Mouse (Mus musculus): Measurements from ENCODE around the gene Poldip3.
"Not testable (repeated sequence)": the region's sequence is repeated elsewhere in the genome, so short reads cannot be mapped to it uniquely, and the experiment has no call there.

Poldip3 gene

GRCm38 (mm10) chr15:83129530-83130231, 19.5 kb downstream of the Poldip3 start:
- DNase-seq (ENCODE audit: low spot score in 2 of 2), result no peak

GRCm38 (mm10) chr15:83127037-83127436, 22.1 kb downstream of the Poldip3 start:
- not testable (repeated sequence) for DNase-seq (ENCODE audit: low spot score in 2 of 2)

- no peak for DNase-seq (ENCODE audit: low spot score in 2 of 2)
These were observed 22.6 kb downstream of the Poldip3 start for GRCm38 (mm10) chr15:83126582-83126981.

DNA sequence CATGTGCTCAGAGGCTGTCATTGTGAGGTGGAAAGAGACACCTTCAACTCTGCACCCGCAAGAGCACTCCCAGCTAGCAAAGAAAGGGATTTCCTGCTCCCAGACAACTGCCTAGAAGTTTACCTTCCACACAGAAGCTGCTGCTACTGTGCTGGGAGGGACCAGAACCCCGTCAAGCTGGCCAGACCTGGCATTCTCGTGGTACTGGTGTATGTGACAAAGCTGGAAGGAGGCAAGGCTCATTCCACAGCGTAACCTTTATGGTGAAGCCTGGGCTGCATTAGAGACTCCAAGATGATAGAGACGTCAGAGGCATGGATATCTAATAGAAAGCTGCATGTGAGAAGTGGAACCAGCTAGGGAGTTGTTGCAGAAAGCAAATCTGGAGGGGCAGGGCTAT, 24.6 kb downstream of the Poldip3 start:
- DNase-seq (ENCODE audit: low spot score in 2 of 2), result no peak

DNA sequence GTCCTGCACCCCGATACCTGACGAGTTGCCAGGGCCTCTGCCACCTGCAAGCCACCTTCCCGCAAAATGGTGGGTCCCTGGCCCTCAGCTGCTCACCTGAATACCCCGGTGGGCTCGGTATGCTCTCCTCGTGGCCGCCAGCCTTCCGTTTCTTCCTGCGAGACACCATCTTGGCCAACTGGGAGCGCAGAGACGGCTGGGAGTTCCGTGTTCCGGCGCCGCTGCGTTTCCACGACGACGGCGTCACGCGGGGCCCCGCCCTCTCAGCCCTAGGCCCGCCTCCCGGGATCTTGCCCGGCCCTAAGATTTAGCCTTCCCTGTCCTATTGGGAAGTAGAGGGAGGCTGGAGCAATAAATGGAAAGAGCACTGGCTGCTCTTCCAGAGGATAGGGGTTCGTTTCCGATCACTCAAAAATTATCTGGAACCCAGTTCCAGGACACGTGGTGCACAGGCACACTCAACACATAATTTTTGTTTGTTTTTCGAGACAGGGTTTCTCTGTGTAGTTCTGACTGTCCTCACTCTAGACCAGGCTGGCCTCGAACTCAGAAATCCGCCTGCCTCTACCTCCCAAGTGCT, 26.5 kb downstream of the Poldip3 start, which contains the start of gene Rrp7a:
Gene Rrp7a, minus strand, starts transcription at position 236 of the 580 bp plus-strand sequence.
- DNase-seq (ENCODE audit: low spot score in 2 of 2), result peak; percentile 83

- DNase-seq (ENCODE audit: low spot score in 2 of 2), result peak; percentile 13 to 31
These were observed 27.2 kb downstream of the Poldip3 start for GRCm38 (mm10) chr15:83121709-83122565.

- DNase-seq (ENCODE audit: low spot score in 2 of 2), result no peak
These were observed 30.8 kb downstream of the Poldip3 start for GRCm38 (mm10) chr15:83118360-83118759.

- DNase-seq (ENCODE audit: low spot score in 2 of 2), result no peak
These were observed 34.1 kb downstream of the Poldip3 start for GRCm38 (mm10) chr15:83115071-83115470.

- DNase-seq (ENCODE audit: low spot score in 2 of 2), result no peak
These were observed 35.1 kb downstream of the Poldip3 start for GRCm38 (mm10) chr15:83114106-83114505.

GRCm38 (mm10) chr15:83112898-83113297, 36.3 kb downstream of the Poldip3 start:
- DNase-seq (ENCODE audit: low spot score in 2 of 2), result peak; percentile 34

GRCm38 (mm10) chr15:83111874-83112273, 37.3 kb downstream of the Poldip3 start:
- DNase-seq (ENCODE audit: low spot score in 2 of 2), result no peak

DNA sequence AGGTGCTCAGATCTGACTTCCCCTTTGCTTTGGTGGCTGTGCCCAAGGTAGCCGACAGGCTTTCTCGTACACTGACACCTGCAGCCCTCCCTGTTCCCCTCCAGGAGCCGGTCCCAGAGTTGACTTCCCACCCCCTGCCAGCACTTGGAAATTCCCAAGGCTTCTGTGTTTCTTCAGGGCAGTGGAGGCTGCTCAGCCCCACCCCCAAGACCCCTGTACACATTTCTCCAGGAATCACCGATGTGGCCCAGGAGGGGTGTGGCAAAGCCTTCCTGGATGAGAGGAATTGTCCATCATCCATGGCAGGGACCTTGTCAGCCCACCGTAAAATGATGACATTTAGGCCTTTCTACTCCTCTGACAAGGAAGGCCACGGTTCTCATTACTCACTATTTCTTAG, 37.9 kb downstream of the Poldip3 start:
- DNase-seq (ENCODE audit: low spot score in 2 of 2), result no peak

DNA sequence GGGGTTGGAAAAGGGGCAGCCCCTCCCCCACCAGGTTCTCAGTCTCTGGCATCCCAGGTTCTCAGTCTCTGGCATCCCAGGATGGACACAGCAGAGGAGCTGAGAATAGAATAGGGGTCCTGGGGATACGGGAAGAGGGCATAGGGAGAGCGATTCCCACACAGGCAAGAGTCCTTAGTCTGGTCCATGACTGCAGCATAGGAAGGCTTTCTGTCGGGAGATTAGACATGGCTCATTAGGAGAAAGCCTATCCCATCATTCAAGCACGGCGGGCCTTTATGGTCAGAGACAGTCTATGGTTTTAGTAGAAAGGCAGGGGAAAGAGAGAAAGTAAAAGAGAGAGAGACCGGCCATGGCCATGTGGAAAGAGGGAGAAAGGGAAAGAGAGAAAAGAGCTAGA, 41.4 kb downstream of the Poldip3 start:
- no peak for DNase-seq (ENCODE audit: low spot score in 2 of 2)

GRCm38 (mm10) chr15:83106426-83106825, 42.8 kb downstream of the Poldip3 start:
- no peak for DNase-seq (ENCODE audit: low spot score in 2 of 2)

GRCm38 (mm10) chr15:83103111-83103510, 46.1 kb downstream of the Poldip3 start:
- DNase-seq (ENCODE audit: low spot score in 2 of 2), result no peak

DNA sequence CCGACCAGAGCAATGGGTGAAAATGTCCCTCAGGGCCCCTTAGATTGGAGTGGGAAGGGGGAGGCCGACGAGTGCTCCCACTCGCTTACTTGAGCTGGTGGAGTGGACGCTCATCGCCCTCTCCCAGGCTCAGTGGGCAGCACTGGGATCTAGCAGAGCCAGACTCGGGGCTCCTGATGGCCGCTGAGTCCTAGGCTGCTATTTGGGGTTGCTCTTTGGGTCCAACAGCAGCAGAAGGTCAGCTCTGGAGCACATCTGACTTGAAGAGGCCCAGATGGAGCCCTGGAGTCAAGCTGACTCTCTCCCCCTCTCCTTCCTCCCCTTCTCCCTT, 48.9 kb downstream of the Poldip3 start:
- DNase-seq (ENCODE audit: low spot score in 2 of 2), result no peak

DNA sequence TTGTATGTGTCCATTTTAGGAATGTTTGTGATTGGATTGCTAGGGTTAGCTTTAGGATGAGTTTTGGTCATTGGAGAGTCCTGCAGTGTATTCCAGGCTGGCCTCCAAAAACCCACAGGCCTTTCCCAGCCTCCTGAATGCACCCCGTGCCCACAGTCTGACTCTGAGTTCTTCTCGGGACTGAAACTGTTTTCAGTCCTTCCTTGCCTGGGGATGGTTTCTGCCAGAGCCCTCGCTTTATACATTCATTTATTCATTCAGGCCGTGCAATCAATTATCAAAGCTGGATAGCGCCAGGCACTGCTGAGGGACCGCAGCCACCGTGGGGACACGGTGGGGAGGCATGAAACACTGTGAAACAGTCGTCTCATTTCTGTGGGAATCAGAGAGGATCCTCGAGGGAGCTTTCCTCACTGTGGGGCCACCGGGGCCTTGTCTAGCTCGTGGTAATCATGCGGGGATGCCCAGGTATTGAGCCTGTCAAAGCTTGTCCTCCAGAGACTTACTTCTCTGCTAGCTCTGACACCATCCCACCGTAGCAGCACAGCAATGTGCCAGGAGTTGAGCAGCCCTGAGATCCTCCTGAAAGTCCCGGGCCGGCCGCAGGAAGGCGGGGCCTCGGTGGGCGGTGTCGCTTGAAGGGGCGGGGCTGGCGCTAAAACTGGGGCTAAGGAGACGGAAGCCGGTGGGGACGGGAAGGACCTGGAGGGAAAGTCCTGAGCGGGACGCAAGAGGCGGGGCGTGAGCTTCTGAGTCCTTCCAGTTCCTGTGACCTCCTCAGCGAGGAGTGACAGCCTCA, 49.5 kb downstream of the Poldip3 start:
- peak; percentile 91 to 95 for DNase-seq (ENCODE audit: low spot score in 2 of 2)

- peak in 1 of 2 experiments; percentile 12 for DNase-seq (ENCODE audit: low spot score in 2 of 2)
These were observed 53.2 kb downstream of the Poldip3 start for GRCm38 (mm10) chr15:83095950-83096349.

- no peak for DNase-seq (ENCODE audit: low spot score in 2 of 2)
These were observed 55.5 kb downstream of the Poldip3 start for GRCm38 (mm10) chr15:83093687-83094086.

DNA sequence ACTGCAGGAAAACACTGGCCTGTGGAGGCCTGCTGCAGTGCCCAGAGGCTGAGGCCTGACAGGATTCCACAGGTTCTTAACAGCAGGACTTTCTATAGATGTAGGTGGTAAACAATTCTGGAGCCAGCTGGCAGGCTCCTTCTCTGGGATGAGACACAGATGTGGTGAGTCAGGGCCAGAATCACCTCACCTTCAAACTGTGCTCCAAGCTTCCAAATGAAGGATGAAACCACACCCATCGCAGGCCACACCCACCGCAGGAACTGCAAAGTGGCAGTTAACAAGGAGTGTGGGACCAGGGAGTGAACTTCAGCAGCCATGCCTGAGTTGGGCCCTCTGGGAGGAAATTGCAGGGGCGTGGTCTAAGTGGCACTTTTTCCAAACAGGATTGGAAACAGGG, 58.3 kb downstream of the Poldip3 start:
- no peak for DNase-seq (ENCODE audit: low spot score in 2 of 2)

DNA sequence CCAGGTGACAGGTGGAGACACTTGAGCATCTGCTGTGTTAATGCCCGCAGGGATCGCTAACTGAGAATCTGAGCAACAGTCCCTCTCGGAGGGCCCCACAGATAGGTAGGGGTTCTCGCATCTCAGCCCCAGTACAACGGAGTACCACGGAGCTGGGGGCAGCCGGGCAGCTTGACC, 59.9 kb downstream of the Poldip3 start, which contains the start of gene Serhl:
Gene Serhl, plus strand, starts transcription at position 78 of the 177 bp plus-strand sequence.
- DNase-seq (ENCODE audit: low spot score in 2 of 2), result no peak

Data from spleen, postnatal 36 days (tissue).